Mouse (Mus musculus): ENCODE results near the gene Mpdz. TPM values are rescaled to one million over a fixed set of nuclear protein-coding genes. Genes with fewer than 3 reads are reported as not detected.

The Mpdz gene
- total and polyA plus RNA-seq, 2 experiments, result 5.9 to 43.1 TPM

DNA sequence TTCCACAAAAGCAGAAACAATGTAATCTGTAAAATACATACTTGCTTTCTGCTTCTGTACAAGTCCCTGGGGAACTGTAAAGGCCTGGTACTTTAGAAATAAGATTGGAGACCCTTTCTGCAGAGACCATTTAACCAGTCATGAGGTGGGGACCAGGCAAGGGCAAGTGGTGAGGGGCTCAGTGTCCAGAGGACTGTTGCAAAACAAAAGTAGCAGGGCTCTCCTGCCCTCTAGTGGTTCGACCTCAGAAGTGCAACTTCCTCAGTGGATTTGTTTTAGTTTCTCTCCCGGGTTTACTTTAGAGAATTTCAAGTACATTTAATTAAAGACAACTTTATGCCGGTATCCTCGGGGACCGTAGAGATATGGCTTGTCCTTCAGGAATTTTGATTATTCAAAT lies 190.7 kb downstream of the Mpdz start:
- Histone ChIP-seq H3K4me3 (ENCODE audit: insufficient read depth, low read depth, low read length) (no peak overlapping the region), H3K4me1 (ENCODE audit: control insufficient read depth, insufficient read depth, low read length) (peaks cover 10% of the 10 kb centered on the region; the same call in 1 of the 2 replicates), H3K27ac (replicated peaks; ENCODE audit: insufficient read depth, low read depth, low read length) (no peak overlapping the region), H3K36me3 (ENCODE audit: control insufficient read depth, insufficient read depth, low read length) (no peaks in the 10 kb centered on the region), H3K27me3 (ENCODE audit: control insufficient read depth, insufficient read depth, low read length) (no peaks in the 10 kb centered on the region), H3K79me2 (ENCODE audit: control insufficient read depth, insufficient read depth, low read length) (no peaks in the 10 kb centered on the region), H3K9ac (ENCODE audit: low read depth, low read length) (no peak overlapping the region)
- TF ChIP-seq CTCF (IDR thresholded peaks at IDR 0.05; ENCODE audit: low read depth, low read length) (peak; percentile 74), POLR2A (IDR thresholded peaks at IDR 0.05; ENCODE audit: extremely low read depth, insufficient read depth, low read length) (no peak)
- WGBS, result 10% methylated on average over 5 of the region's 5 CpGs
- DNase-seq (ENCODE audit: extremely low read depth, low read depth, low spot score), result peak; percentile 46

DNA sequence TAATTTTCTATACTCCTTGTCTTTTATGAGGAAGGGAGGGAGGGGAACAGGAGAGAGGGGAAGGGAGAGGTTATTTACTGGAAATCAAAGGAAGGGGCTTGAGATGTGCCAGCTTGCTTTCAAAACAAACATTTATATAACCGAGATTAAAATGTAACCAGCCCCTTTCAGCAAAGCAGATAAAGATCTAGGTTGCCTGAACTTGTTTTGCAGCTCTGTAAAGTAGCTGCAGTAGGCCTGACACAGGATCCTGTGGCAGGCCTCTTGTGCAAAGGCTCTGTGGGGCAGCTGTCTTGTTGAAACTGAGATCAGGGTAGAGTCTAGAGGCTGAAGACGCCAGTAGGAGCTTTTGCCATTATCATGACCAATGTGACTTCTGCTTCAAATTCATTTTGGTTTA lies 193.4 kb downstream of the Mpdz start:
- Histone ChIP-seq H3K9ac (ENCODE audit: low read depth, low read length) (no peak overlapping the region), H3K27ac (replicated peaks; ENCODE audit: insufficient read depth, low read depth, low read length) (peak overlapping the region; percentile 82), H3K27me3 (ENCODE audit: control insufficient read depth, insufficient read depth, low read length) (no peaks in the 10 kb centered on the region), H3K4me1 (ENCODE audit: control insufficient read depth, insufficient read depth, low read length) (peaks cover 10% of the 10 kb centered on the region; the same call in 1 of the 2 replicates), H3K79me2 (ENCODE audit: control insufficient read depth, insufficient read depth, low read length) (no peaks in the 10 kb centered on the region), H3K4me3 (ENCODE audit: insufficient read depth, low read depth, low read length) (no peak overlapping the region), H3K36me3 (ENCODE audit: control insufficient read depth, insufficient read depth, low read length) (no peaks in the 10 kb centered on the region)
- TF ChIP-seq POLR2A (IDR thresholded peaks at IDR 0.05; ENCODE audit: extremely low read depth, insufficient read depth, low read length), result no peak
- TF ChIP-seq CTCF (IDR thresholded peaks at IDR 0.05; ENCODE audit: low read depth, low read length), result no peak
- WGBS, result 22% methylated on average over 2 of the region's 2 CpGs
- peak; percentile 78 for DNase-seq (ENCODE audit: extremely low read depth, low read depth, low spot score)

DNA sequence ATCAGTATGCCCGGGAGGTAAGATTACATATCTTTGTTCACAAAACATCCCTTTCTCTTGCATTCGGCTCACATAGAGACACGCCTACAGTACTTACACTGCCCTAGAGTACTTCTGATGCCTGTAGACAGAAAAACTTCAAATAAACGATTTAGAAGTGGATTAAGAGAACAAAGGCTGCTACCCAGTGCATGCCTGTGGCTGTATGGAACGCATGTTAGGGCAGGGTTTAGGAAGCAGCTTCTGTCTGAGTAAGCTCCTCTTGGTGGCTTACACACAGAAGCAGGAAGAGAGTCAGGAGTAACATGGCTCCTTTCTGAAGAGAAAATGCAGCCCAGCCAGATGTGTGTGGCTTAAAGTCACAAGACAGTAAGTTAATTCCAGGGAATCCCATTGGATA lies 206.4 kb downstream of the Mpdz start:
- TF ChIP-seq POLR2A (IDR thresholded peaks at IDR 0.05; ENCODE audit: extremely low read depth, insufficient read depth, low read length) (no peak), CTCF (IDR thresholded peaks at IDR 0.05; ENCODE audit: low read depth, low read length) (no peak)
- Histone ChIP-seq H3K79me2 (ENCODE audit: control insufficient read depth, insufficient read depth, low read length) (no peaks in the 10 kb centered on the region), H3K36me3 (ENCODE audit: control insufficient read depth, insufficient read depth, low read length) (no peaks in the 10 kb centered on the region), H3K9ac (ENCODE audit: low read depth, low read length) (no peak overlapping the region), H3K27ac (replicated peaks; ENCODE audit: insufficient read depth, low read depth, low read length) (no peak overlapping the region), H3K4me1 (ENCODE audit: control insufficient read depth, insufficient read depth, low read length) (no peaks in the 10 kb centered on the region), H3K4me3 (ENCODE audit: insufficient read depth, low read depth, low read length) (no peak overlapping the region), H3K27me3 (ENCODE audit: control insufficient read depth, insufficient read depth, low read length) (no peaks in the 10 kb centered on the region)
- no peak for DNase-seq (ENCODE audit: extremely low read depth, low read depth, low spot score)
- WGBS, result 80% methylated on average over 5 of the region's 5 CpGs
